Mouse (Mus musculus): Measurements from ENCODE around the gene Syt14.

GRCm38 (mm10) chr1:193053065-193053464 is 17.5 kb upstream of the Syt14 start:
- TF ChIP-seq POLR2A (IDR thresholded peaks at IDR 0.05; ENCODE audit: borderline replicate concordance, extremely low read depth, insufficient read depth, insufficient read length, poor library complexity, severe bottlenecking) (no peak), CTCF (IDR thresholded peaks at IDR 0.05; ENCODE audit: borderline replicate concordance, extremely low read depth, insufficient read depth, insufficient read length) (no peak)

All from brain, embryonic 14.5 days (tissue).